In genomic region chr14:46249141-46249540, GRCm38 (mm10) we compare ENCODE assay signal across 20 mouse cellular contexts.
"Had no signal": no experiment of that assay in that cellular context is flagged by ENCODE, and none has a peak within 500 bp of the region (broad histone marks: within the 10 kb centered on the region; RNA-seq: fewer than 3 reads in every experiment).

No protein-coding gene starts in this region.

- H3K36me3 ChIP-seq: liver, embryonic 13.5 days; liver, embryonic 15.5 days; midbrain, embryonic 10.5 days; midbrain, embryonic 13.5 days; midbrain, embryonic 15.5 days; neural tube, embryonic 13.5 days; neural tube, embryonic 15.5 days; stomach, embryonic 15.5 days had no signal

- H3K9ac ChIP-seq: liver, embryonic 13.5 days; liver, embryonic 15.5 days; lung, embryonic 14.5 days; midbrain, embryonic 13.5 days; midbrain, embryonic 15.5 days; neural tube, embryonic 13.5 days; neural tube, embryonic 15.5 days; stomach, embryonic 15.5 days had no signal

- H3K27ac ChIP-seq: liver, embryonic 13.5 days; liver, embryonic 15.5 days; midbrain, embryonic 10.5 days; midbrain, embryonic 13.5 days; midbrain, embryonic 15.5 days; neural tube, embryonic 13.5 days; neural tube, embryonic 15.5 days; stomach, embryonic 15.5 days; stomach, postnatal 0 days had no signal

- H3K9me3 ChIP-seq: liver, embryonic 13.5 days; liver, embryonic 15.5 days; midbrain, embryonic 10.5 days; midbrain, embryonic 13.5 days; midbrain, embryonic 15.5 days; neural tube, embryonic 13.5 days; neural tube, embryonic 15.5 days; stomach, embryonic 15.5 days had no signal

- H3K4me3 ChIP-seq: liver, embryonic 13.5 days; liver, embryonic 15.5 days; midbrain, embryonic 10.5 days; midbrain, embryonic 13.5 days; midbrain, embryonic 15.5 days; myocyte; neural tube, embryonic 13.5 days; neural tube, embryonic 15.5 days; stomach, embryonic 15.5 days had no signal

- H3K4me1 ChIP-seq: liver, embryonic 13.5 days; liver, embryonic 15.5 days; midbrain, embryonic 10.5 days; midbrain, embryonic 13.5 days; midbrain, embryonic 15.5 days; neural tube, embryonic 13.5 days; neural tube, embryonic 15.5 days; stomach, embryonic 15.5 days had no signal

- H3K27me3 ChIP-seq: liver, embryonic 13.5 days; liver, embryonic 15.5 days; midbrain, embryonic 13.5 days; midbrain, embryonic 15.5 days; neural tube, embryonic 13.5 days; neural tube, embryonic 15.5 days; stomach, embryonic 15.5 days had no signal

- DNase-seq: liver, embryonic 13.5 days; lung, adult 18-20 months; lung, embryonic 14.5 days; lung, postnatal 10 days; lung, postnatal 4 days; retina, postnatal 1 day; right cerebral cortex, adult 18-20 months; right cerebral cortex, postnatal 25 days; thymus, adult 2 months; thymus, postnatal 14 days; thymus, postnatal 4 days had no signal

- H3K4me2 ChIP-seq: liver, embryonic 13.5 days; liver, embryonic 15.5 days; lung, embryonic 14.5 days; midbrain, embryonic 13.5 days; midbrain, embryonic 15.5 days; neural tube, embryonic 13.5 days; neural tube, embryonic 15.5 days; stomach, embryonic 15.5 days had no signal

- ATAC-seq: midbrain, embryonic 13.5 days; midbrain, embryonic 15.5 days had no signal
